Mouse (Mus musculus): ENCODE data around the gene Ets1. TPM values are rescaled to one million over a fixed set of nuclear protein-coding genes. Genes with fewer than 3 reads are reported as not detected.

Gene Ets1
- polyA plus RNA-seq, 1 experiment from 2014 or later, result 34.5 TPM

DNA sequence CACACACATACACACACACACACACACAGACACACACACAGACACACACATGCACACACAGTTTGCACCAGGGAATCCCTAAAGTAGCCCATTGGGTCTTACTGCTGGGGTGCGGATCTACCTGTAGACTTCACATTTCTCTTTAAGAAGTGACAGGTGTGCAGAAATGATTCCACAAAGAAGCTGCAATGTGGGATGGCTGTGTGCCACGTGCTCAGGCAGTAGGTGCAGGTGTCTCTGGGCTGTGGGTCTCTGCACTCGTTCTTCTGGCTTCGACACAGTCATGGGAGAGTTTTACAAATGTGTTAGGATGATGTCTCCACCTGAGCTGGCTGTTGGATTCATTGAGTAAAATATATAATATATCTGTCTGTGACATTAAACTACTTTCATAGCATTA, 24.7 kb upstream of the Ets1 start:
- Histone ChIP-seq H3K4me2 (ENCODE audit: low read depth, low read length) (no peak overlapping the region), H3K4me3 (ENCODE audit: low read depth, low read length) (no peak overlapping the region), H3K9ac (replicated peaks; ENCODE audit: low read length) (no peak overlapping the region), H3K27me3 (ENCODE audit: control insufficient read depth, insufficient read depth, low read length) (no peaks in the 10 kb centered on the region), H3K4me1 (ENCODE audit: control insufficient read depth, insufficient read depth, low read length) (no peaks in the 10 kb centered on the region), H3K36me3 (replicated peaks; ENCODE audit: control insufficient read depth, insufficient read depth, low read depth, low read length) (no peaks in the 10 kb centered on the region), H3K27ac (replicated peaks; ENCODE audit: low read depth, low read length) (no peak overlapping the region), H3K9me3 (replicated peaks; ENCODE audit: control insufficient read depth, low read length) (no peaks in the 10 kb centered on the region)
- 91% methylated on average over 4 of the region's 4 CpGs for WGBS
- ATAC-seq (replicated peaks; ENCODE audit: insufficient number of reproducible peaks, low FRiP score, low TSS enrichment, low read depth) (no peak), DNase-seq (ENCODE audit: low spot score) (no peak)

DNA sequence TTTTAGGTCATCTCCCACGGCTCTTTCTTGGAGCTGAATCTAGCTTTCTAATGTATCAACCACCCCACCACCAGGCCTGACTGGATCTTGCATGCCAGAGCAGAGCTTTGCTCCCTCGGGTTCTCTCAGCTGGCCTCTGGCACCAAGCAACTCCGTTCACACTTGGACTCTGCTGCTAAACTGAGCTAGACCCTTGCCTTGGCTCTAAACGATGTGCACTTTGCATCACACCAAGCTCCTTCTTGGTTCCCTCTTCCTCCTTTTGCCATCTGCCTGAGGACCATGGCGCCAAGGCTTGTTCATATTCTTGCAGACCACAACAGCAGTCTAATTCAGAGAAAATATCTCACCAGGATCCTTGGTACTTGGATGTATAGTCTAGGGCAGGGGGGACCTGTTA, 23.6 kb upstream of the Ets1 start:
- Histone ChIP-seq H3K9me3 (replicated peaks; ENCODE audit: control insufficient read depth, low read length) (no peaks in the 10 kb centered on the region), H3K9ac (replicated peaks; ENCODE audit: low read length) (no peak overlapping the region), H3K27ac (replicated peaks; ENCODE audit: low read depth, low read length) (no peak overlapping the region), H3K4me3 (ENCODE audit: low read depth, low read length) (no peak overlapping the region), H3K4me1 (ENCODE audit: control insufficient read depth, insufficient read depth, low read length) (no peaks in the 10 kb centered on the region), H3K4me2 (ENCODE audit: low read depth, low read length) (no peak overlapping the region), H3K36me3 (replicated peaks; ENCODE audit: control insufficient read depth, insufficient read depth, low read depth, low read length) (no peaks in the 10 kb centered on the region), H3K27me3 (ENCODE audit: control insufficient read depth, insufficient read depth, low read length) (no peaks in the 10 kb centered on the region)
- ATAC-seq (replicated peaks; ENCODE audit: insufficient number of reproducible peaks, low FRiP score, low TSS enrichment, low read depth) (no peak), DNase-seq (ENCODE audit: low spot score) (no peak)
- WGBS, result 92% methylated on average over 5 of the region's 5 CpGs

DNA sequence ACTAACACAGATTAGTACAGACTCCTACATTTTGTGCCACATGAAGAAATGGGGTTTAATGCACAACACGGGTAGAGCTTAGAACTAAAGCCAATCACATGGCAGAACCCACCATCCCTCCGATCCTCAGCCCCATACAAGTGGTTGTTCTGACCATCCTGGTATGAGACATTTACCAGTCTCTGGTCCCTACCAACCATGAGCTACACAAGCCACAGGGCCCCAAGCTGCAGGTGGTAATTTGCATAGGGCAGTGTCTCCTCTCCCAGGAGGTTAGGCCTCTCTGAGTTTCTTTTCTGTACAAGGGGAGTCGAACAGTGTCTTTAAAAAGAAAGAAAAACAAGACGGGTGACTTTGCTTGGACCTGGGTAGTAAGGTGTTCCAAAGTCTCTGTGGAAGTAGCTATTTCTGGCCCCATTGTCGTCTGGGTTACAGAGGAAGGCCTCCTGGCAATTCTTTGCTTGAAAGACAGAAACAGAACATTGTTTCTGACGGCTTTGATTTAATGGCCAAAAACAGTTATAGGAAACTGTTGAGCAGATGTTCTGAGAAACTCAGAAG, 23.1 kb upstream of the Ets1 start:
- Histone ChIP-seq H3K4me3 (ENCODE audit: low read depth, low read length) (no peak overlapping the region), H3K4me2 (ENCODE audit: low read depth, low read length) (no peak overlapping the region), H3K27me3 (ENCODE audit: control insufficient read depth, insufficient read depth, low read length) (no peaks in the 10 kb centered on the region), H3K4me1 (ENCODE audit: control insufficient read depth, insufficient read depth, low read length) (no peaks in the 10 kb centered on the region), H3K9ac (replicated peaks; ENCODE audit: low read length) (no peak overlapping the region), H3K27ac (replicated peaks; ENCODE audit: low read depth, low read length) (no peak overlapping the region), H3K36me3 (replicated peaks; ENCODE audit: control insufficient read depth, insufficient read depth, low read depth, low read length) (no peaks in the 10 kb centered on the region), H3K9me3 (replicated peaks; ENCODE audit: control insufficient read depth, low read length) (no peaks in the 10 kb centered on the region)
- DNase-seq (ENCODE audit: low spot score) (no peak), ATAC-seq (replicated peaks; ENCODE audit: insufficient number of reproducible peaks, low FRiP score, low TSS enrichment, low read depth) (no peak)
- WGBS, result 53% methylated on average over 6 of the region's 6 CpGs

DNA sequence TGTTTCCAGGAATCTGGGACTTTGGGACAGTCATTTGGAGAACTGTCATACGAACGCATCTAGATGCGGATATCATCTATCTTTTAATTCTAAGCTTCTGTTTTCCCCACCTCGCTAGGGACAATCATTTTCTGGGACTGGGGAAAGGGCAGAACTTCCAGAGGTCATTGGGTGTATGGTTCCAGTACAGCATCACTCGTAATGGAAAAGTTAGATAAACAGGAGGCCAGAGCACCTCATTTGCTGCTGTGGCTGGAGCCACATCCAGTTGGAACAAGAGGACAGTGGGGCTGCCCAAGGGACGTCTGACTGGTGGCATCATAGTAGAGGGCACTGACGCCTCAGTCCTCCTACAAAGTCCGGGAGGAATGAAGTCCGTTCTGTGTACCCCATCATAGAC, 21.8 kb upstream of the Ets1 start:
- no peaks in the 10 kb centered on the region for H3K9me3 ChIP-seq (replicated peaks; ENCODE audit: control insufficient read depth, low read length)
- H3K27ac ChIP-seq (replicated peaks; ENCODE audit: low read depth, low read length), result no peak overlapping the region
- no peaks in the 10 kb centered on the region for H3K36me3 ChIP-seq (replicated peaks; ENCODE audit: control insufficient read depth, insufficient read depth, low read depth, low read length)
- WGBS, result 87% methylated on average over 9 of the region's 9 CpGs
- no peaks in the 10 kb centered on the region for H3K27me3 ChIP-seq (ENCODE audit: control insufficient read depth, insufficient read depth, low read length)
- no peak overlapping the region for H3K9ac ChIP-seq (replicated peaks; ENCODE audit: low read length)
- H3K4me2 ChIP-seq (ENCODE audit: low read depth, low read length), result no peak overlapping the region
- DNase-seq (ENCODE audit: low spot score) (no peak), ATAC-seq (replicated peaks; ENCODE audit: insufficient number of reproducible peaks, low FRiP score, low TSS enrichment, low read depth) (no peak)
- no peak overlapping the region for H3K4me3 ChIP-seq (ENCODE audit: low read depth, low read length)
- no peaks in the 10 kb centered on the region for H3K4me1 ChIP-seq (ENCODE audit: control insufficient read depth, insufficient read depth, low read length)

DNA sequence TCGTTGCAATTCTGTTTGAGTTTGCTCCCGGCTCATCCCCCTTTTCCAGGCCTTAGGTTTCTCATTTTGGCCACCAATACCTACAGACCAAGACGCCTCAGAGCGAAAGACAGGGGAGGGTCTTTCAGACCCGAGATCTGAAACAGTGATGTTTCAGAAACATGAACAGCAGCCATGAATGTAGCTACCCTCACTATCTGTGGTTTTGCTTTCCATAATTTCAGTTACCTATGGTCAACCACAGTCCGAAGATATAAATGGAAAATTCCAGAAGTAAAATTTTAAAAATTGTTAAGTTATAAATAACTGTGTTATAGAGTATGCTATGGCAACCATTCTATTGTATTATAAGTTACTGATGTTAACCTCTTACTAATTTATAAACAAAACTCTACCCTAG, 20.6 kb upstream of the Ets1 start:
- no peak for DNase-seq (ENCODE audit: low spot score)
- H3K4me3 ChIP-seq (ENCODE audit: low read depth, low read length), result no peak overlapping the region
- H3K9ac ChIP-seq (replicated peaks; ENCODE audit: low read length), result no peak overlapping the region
- H3K36me3 ChIP-seq (replicated peaks; ENCODE audit: control insufficient read depth, insufficient read depth, low read depth, low read length), result no peaks in the 10 kb centered on the region
- H3K4me2 ChIP-seq (ENCODE audit: low read depth, low read length), result no peak overlapping the region
- no peaks in the 10 kb centered on the region for H3K27me3 ChIP-seq (ENCODE audit: control insufficient read depth, insufficient read depth, low read length)
- 91% methylated on average over 6 of the region's 6 CpGs for WGBS
- no peak overlapping the region for H3K27ac ChIP-seq (replicated peaks; ENCODE audit: low read depth, low read length)
- ATAC-seq (replicated peaks; ENCODE audit: insufficient number of reproducible peaks, low FRiP score, low TSS enrichment, low read depth), result no peak
- no peaks in the 10 kb centered on the region for H3K9me3 ChIP-seq (replicated peaks; ENCODE audit: control insufficient read depth, low read length)
- no peaks in the 10 kb centered on the region for H3K4me1 ChIP-seq (ENCODE audit: control insufficient read depth, insufficient read depth, low read length)

DNA sequence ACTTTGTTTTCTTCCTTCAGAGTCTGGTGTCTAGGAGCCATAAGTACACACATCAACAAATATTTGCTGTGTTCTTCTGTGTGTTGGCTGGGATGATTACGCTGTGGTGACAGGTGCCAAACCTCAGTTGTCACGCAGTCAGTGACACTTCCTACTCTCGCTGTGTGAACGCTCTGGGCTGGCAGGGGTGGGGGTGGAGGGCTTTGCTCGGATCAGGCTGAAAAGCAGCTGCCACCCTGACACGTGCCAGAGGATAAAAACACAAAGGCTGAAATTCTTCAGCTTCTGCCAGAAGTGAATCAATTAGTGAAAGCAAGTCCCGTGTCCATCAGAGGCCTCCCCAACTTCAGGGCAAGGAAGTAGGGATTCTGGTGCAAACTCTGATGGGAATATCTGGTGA, 20.0 kb upstream of the Ets1 start:
- H3K27ac ChIP-seq (replicated peaks; ENCODE audit: low read depth, low read length), result no peak overlapping the region
- no peaks in the 10 kb centered on the region for H3K4me1 ChIP-seq (ENCODE audit: control insufficient read depth, insufficient read depth, low read length)
- H3K36me3 ChIP-seq (replicated peaks; ENCODE audit: control insufficient read depth, insufficient read depth, low read depth, low read length), result no peaks in the 10 kb centered on the region
- no peaks in the 10 kb centered on the region for H3K9me3 ChIP-seq (replicated peaks; ENCODE audit: control insufficient read depth, low read length)
- no peak overlapping the region for H3K9ac ChIP-seq (replicated peaks; ENCODE audit: low read length)
- H3K27me3 ChIP-seq (ENCODE audit: control insufficient read depth, insufficient read depth, low read length), result no peaks in the 10 kb centered on the region
- H3K4me3 ChIP-seq (ENCODE audit: low read depth, low read length), result no peak overlapping the region
- no peak overlapping the region for H3K4me2 ChIP-seq (ENCODE audit: low read depth, low read length)
- WGBS, result 41% methylated on average over 7 of the region's 7 CpGs
- ATAC-seq (replicated peaks; ENCODE audit: insufficient number of reproducible peaks, low FRiP score, low TSS enrichment, low read depth) (no peak), DNase-seq (ENCODE audit: low spot score) (no peak)

DNA sequence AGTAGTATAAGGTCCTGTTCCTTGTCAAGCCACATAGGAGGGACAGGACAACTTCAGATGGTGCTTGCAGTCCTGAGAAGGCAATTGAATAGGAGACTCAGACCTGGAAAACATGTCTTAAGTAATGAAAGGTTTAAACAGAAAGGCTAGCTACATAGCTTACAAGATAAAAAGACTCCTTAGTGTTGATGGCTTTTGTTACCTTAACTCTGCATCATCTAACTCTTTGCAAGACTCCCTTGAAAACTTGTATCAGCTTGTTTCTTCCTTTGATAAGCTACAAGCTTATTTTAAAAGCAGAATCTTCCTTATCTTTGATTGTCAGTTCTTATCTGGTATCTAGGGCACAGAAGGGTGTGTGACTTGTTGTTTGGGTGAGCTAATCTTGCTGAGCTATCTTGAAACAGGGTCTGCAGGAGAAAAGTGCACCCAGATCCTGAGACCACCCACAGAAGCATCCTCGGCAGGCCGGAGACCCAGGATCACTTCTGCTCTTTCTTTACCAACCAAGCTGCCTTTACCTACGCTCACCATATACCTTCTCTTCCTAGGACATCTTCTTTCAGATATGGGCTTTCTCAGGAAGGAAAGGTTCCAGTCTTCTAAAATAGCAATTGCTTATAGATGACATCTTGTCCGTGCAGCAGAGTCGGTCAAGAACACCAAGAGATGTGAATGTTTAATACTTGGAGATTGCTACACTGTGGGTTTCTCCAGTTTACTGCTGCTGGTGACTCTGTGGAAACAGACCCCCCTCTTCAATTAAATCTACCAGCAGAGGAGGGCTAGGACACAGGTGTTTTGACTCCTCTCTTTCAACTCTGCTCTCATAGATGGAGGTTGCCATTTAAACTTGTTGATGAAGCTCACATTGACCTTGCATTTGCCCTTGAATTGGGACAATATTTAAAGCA, 19.2 kb upstream of the Ets1 start:
- DNase-seq (ENCODE audit: low spot score), result no peak

DNA sequence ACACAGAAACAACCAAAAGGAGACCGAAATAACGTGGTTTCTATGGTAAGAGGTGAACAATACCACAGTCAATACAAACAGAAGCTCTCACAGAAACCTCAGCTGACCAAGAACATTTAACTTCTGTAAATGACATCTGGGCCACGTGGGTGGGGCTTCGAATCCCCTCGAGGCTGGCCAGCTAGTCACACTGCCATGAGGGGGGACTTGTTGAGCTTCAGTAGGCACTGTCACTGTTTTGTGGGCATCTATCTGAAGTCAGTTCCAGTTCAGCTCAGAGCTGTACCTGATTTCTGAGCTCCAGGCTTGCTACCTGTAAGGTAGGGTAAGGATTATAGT, 18.6 kb upstream of the Ets1 start:
- DNase-seq (ENCODE audit: low spot score) (no peak), ATAC-seq (replicated peaks; ENCODE audit: insufficient number of reproducible peaks, low FRiP score, low TSS enrichment, low read depth) (no peak)
- no peaks in the 10 kb centered on the region for H3K36me3 ChIP-seq (replicated peaks; ENCODE audit: control insufficient read depth, insufficient read depth, low read depth, low read length)
- no peak overlapping the region for H3K9ac ChIP-seq (replicated peaks; ENCODE audit: low read length)
- no peaks in the 10 kb centered on the region for H3K27me3 ChIP-seq (ENCODE audit: control insufficient read depth, insufficient read depth, low read length)
- H3K9me3 ChIP-seq (replicated peaks; ENCODE audit: control insufficient read depth, low read length), result no peaks in the 10 kb centered on the region
- no peak overlapping the region for H3K27ac ChIP-seq (replicated peaks; ENCODE audit: low read depth, low read length)
- 74% methylated on average over 5 of the region's 5 CpGs for WGBS
- no peak overlapping the region for H3K4me3 ChIP-seq (ENCODE audit: low read depth, low read length)
- H3K4me2 ChIP-seq (ENCODE audit: low read depth, low read length), result no peak overlapping the region
- H3K4me1 ChIP-seq (ENCODE audit: control insufficient read depth, insufficient read depth, low read length), result no peaks in the 10 kb centered on the region

More for the DNA sequence above, 19.2 kb upstream of the Ets1 start:
- no peak for ATAC-seq (replicated peaks; ENCODE audit: insufficient number of reproducible peaks, low FRiP score, low TSS enrichment, low read depth)
- Histone ChIP-seq H3K27me3 (ENCODE audit: control insufficient read depth, insufficient read depth, low read length) (no peaks in the 10 kb centered on the region), H3K4me1 (ENCODE audit: control insufficient read depth, insufficient read depth, low read length) (no peaks in the 10 kb centered on the region), H3K9me3 (replicated peaks; ENCODE audit: control insufficient read depth, low read length) (no peaks in the 10 kb centered on the region), H3K36me3 (replicated peaks; ENCODE audit: control insufficient read depth, insufficient read depth, low read depth, low read length) (no peaks in the 10 kb centered on the region), H3K27ac (replicated peaks; ENCODE audit: low read depth, low read length) (no peak overlapping the region), H3K4me2 (ENCODE audit: low read depth, low read length) (no peak overlapping the region), H3K9ac (replicated peaks; ENCODE audit: low read length) (no peak overlapping the region), H3K4me3 (ENCODE audit: low read depth, low read length) (no peak overlapping the region)
- WGBS, result 86% methylated on average over 5 of the region's 5 CpGs

Data from embryonic facial prominence, embryonic 11.5 days (tissue).